Mouse (Mus musculus): Measurements from ENCODE around the gene Ch25h. TPM values are rescaled to one million over a fixed set of nuclear protein-coding genes. Genes with fewer than 3 reads are reported as not detected.

Ch25h gene
- total and polyA plus RNA-seq, 2 experiments from 2014 or later, result 0.76 to 1.6 TPM

DNA sequence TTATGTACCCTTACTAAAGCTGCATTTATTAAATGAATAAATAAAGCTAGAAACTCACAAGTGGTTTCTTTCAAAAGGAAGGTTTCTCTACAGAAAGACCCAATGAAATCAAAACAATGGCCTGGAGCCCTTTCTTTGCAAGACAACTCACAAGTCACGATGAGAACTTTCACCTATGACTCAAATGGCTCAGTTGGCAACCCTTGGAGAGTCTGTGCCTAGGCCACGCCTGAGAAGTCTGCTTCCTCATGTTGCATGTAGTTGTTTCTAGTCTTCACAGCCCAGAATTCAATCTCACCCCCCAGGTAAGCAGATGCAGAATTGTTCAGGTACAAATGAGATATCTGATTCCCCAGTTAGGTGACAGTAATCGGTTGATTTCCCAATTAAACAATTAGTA lies 44.7 kb upstream of the Ch25h start:
- Histone ChIP-seq H3K4me2 (ENCODE audit: low read depth, low read length) (no peak overlapping the region), H3K27me3 (ENCODE audit: insufficient read depth, low read length) (no peaks in the 10 kb centered on the region), H3K9me3 (ENCODE audit: low read length) (no peaks in the 10 kb centered on the region), H3K4me1 (ENCODE audit: insufficient read depth, low read length) (no peaks in the 10 kb centered on the region), H3K4me3 (ENCODE audit: low read length) (no peak overlapping the region), H3K27ac (no peak overlapping the region), H3K36me3 (ENCODE audit: insufficient read depth, low read length) (no peaks in the 10 kb centered on the region), H3K9ac (replicated peaks; ENCODE audit: low read length) (no peak overlapping the region)
- TF ChIP-seq CTCF (IDR thresholded peaks at IDR 0.05; ENCODE audit: low read depth), result no peak
- no peak for ATAC-seq
- no peak for DNase-seq (ENCODE audit: low spot score)
- WGBS, result 91% methylated on average over 3 of the region's 3 CpGs

DNA sequence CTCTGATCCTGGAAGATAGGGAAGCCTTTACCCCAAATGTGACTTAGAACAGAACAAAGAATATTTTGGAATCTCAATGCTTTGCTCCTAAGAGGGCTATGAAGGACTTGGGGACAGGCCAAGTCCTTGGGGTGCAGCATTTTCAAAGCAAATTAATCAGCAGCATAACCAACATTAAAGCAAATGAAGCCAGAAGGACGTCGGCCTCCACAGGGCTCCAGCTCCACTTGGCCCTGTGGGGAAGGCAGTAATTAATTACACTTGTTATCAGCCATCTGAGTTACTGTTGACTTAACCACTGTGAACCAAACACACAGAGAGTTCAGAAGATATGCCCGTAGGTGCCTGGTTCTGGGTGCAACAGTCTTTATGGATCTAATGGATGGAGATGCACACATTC lies 43.8 kb upstream of the Ch25h start:
- Histone ChIP-seq H3K4me3 (ENCODE audit: low read length) (no peak overlapping the region), H3K9ac (replicated peaks; ENCODE audit: low read length) (no peak overlapping the region), H3K36me3 (ENCODE audit: insufficient read depth, low read length) (no peaks in the 10 kb centered on the region), H3K4me1 (ENCODE audit: insufficient read depth, low read length) (no peaks in the 10 kb centered on the region), H3K27ac (no peak overlapping the region), H3K27me3 (ENCODE audit: insufficient read depth, low read length) (no peaks in the 10 kb centered on the region), H3K4me2 (ENCODE audit: low read depth, low read length) (no peak overlapping the region), H3K9me3 (ENCODE audit: low read length) (no peaks in the 10 kb centered on the region)
- ATAC-seq (no peak), DNase-seq (ENCODE audit: low spot score) (no peak)
- WGBS, result 47% methylated on average over 3 of the region's 3 CpGs
- no peak for TF ChIP-seq CTCF (IDR thresholded peaks at IDR 0.05; ENCODE audit: low read depth)

DNA sequence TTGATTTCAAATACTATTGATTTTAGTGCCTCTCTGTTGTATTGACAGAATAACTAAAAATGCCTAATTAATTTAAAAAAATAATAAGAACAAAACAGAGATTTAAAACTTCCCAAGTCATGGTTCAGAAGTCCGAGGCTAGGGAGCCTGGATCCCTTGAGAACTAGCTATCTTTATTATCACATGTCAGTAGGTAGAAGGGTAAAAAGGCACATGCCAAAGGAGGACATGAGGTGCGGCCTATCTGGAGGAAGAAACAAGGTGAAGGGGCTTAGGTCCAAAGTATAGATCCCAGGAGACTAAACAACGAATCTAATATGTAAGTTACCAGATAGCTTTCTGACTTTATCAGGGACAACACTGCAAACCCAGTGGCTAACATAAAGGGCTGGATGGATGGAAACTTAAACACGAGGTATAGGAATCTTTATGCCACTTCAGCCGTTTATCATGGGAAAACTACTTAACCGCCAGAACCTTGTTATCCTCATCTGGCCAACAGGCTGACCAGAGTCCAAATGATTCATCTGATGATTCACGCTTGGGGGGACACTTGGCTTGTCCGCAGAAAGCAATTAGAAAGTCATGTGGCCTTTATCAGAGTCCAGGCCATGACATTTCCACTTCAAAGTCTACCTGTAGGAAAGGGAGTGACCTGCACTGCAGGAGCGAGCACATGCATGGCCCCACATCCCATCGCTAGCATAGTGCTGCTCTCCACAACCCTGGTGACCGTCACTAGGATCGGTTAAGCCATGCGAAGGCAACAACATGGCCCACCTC lies 43.0 kb upstream of the Ch25h start:
- Histone ChIP-seq H3K4me1 (ENCODE audit: insufficient read depth, low read length) (no peaks in the 10 kb centered on the region), H3K4me3 (ENCODE audit: low read length) (no peak overlapping the region), H3K4me2 (ENCODE audit: low read depth, low read length) (no peak overlapping the region), H3K27ac (no peak overlapping the region), H3K27me3 (ENCODE audit: insufficient read depth, low read length) (no peaks in the 10 kb centered on the region), H3K36me3 (ENCODE audit: insufficient read depth, low read length) (no peaks in the 10 kb centered on the region), H3K9me3 (ENCODE audit: low read length) (no peaks in the 10 kb centered on the region), H3K9ac (replicated peaks; ENCODE audit: low read length) (no peak overlapping the region)
- no peak for TF ChIP-seq CTCF (IDR thresholded peaks at IDR 0.05; ENCODE audit: low read depth)
- no peak for ATAC-seq
- 88% methylated on average over 13 of the region's 13 CpGs for WGBS
- no peak for DNase-seq (ENCODE audit: low spot score)

DNA sequence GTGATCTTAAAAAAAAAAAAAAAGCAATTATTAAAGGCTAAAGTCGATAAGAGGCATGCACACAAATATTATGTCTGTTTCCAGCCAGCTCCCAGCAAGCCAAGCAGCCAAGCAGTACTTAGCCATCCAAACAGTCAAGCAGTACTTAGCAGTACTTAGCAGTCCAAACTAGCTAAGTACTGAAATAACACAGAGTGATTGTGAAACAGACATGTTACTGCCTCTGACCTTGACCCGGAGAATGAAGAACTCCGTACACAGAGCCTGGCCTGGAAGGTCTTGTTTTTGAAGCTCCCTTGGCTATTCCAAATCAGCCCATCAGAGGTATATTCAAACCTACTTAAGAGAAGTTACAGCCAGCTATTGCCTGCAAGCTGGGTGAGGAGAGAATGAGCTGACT lies 42.2 kb upstream of the Ch25h start:
- H3K9me3 ChIP-seq (ENCODE audit: low read length), result no peaks in the 10 kb centered on the region
- no peak for ATAC-seq
- WGBS, result 89% methylated on average over 3 of the region's 3 CpGs

DNA sequence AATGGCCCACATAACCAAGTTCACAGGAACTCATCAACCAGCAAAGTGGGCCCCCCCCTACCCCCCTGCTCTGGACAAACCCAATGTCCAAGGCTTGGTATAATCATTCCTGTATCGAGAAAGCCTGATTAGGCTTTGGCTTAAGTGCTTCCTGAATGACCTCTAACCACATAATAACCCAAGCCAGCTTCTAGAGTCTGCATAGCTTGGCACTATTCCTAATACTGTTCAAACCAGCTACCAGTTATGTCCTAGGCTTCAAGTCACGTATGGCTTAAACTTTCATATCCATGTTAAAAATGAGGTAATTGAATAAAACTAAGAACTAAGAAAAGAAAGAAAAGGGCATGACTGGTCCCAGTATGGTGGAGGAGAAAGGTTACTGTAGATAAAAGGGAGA lies 41.4 kb upstream of the Ch25h start:
- Histone ChIP-seq H3K4me2 (ENCODE audit: low read depth, low read length) (no peak overlapping the region), H3K36me3 (ENCODE audit: insufficient read depth, low read length) (no peaks in the 10 kb centered on the region), H3K4me3 (ENCODE audit: low read length) (no peak overlapping the region), H3K27me3 (ENCODE audit: insufficient read depth, low read length) (no peaks in the 10 kb centered on the region), H3K4me1 (ENCODE audit: insufficient read depth, low read length) (no peaks in the 10 kb centered on the region), H3K9me3 (ENCODE audit: low read length) (no peaks in the 10 kb centered on the region), H3K9ac (replicated peaks; ENCODE audit: low read length) (no peak overlapping the region), H3K27ac (no peak overlapping the region)
- DNase-seq (ENCODE audit: low spot score) (no peak), ATAC-seq (no peak)
- WGBS, result 83% methylated on average over 2 of the region's 2 CpGs
- TF ChIP-seq CTCF (IDR thresholded peaks at IDR 0.05; ENCODE audit: low read depth), result no peak

More for the DNA sequence above, 42.2 kb upstream of the Ch25h start:
- Histone ChIP-seq H3K4me1 (ENCODE audit: insufficient read depth, low read length) (no peaks in the 10 kb centered on the region), H3K27me3 (ENCODE audit: insufficient read depth, low read length) (no peaks in the 10 kb centered on the region), H3K4me3 (ENCODE audit: low read length) (no peak overlapping the region), H3K9ac (replicated peaks; ENCODE audit: low read length) (no peak overlapping the region), H3K27ac (no peak overlapping the region), H3K4me2 (ENCODE audit: low read depth, low read length) (no peak overlapping the region), H3K36me3 (ENCODE audit: insufficient read depth, low read length) (no peaks in the 10 kb centered on the region)
- no peak for TF ChIP-seq CTCF (IDR thresholded peaks at IDR 0.05; ENCODE audit: low read depth)
- DNase-seq (ENCODE audit: low spot score), result no peak

DNA sequence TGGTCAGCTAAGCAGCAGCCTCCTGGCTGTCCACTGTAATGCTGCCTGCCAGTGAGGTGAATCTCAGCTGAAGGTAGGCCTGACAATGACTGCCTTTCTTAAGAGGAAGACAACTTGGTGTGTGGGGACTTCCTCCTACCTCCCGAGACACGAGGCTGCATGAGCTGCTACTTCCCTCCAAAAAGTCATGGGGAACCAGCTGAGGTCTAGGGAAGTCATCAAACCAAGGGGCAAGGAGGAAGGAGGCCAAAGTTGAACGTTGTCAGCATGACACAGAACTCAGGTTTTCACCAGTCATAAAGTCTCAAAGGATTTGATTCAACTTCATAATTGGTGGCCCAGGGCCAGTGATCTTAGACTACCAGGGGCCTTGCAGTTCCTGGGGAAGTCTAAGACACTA lies 40.7 kb upstream of the Ch25h start:
- Histone ChIP-seq H3K9ac (replicated peaks; ENCODE audit: low read length) (no peak overlapping the region), H3K4me3 (ENCODE audit: low read length) (no peak overlapping the region), H3K4me2 (ENCODE audit: low read depth, low read length) (no peak overlapping the region), H3K27ac (no peak overlapping the region), H3K9me3 (ENCODE audit: low read length) (no peaks in the 10 kb centered on the region), H3K4me1 (ENCODE audit: insufficient read depth, low read length) (no peaks in the 10 kb centered on the region), H3K27me3 (ENCODE audit: insufficient read depth, low read length) (no peaks in the 10 kb centered on the region), H3K36me3 (ENCODE audit: insufficient read depth, low read length) (no peaks in the 10 kb centered on the region)
- ATAC-seq (no peak), DNase-seq (ENCODE audit: low spot score) (no peak)
- WGBS, result 79% methylated on average over 3 of the region's 3 CpGs
- TF ChIP-seq CTCF (IDR thresholded peaks at IDR 0.05; ENCODE audit: low read depth), result no peak

DNA sequence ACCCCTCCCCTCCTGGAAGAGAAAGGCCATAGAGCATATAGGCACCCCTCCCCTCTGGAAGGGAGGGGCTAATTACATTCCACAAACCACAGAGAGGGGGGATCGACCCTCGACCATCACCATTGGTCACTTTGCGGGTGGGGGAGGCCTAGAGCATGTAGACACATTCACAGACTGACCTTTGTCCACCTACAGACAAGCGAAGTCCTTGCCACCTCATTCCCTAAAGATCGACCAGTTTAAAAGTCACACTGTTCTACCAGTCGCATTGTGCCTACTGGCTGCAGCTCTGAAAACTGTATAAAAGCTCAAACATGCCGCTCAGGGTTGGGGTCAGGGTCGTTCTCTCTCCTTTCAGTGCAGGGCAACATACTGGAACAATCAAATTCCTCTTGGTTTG lies 36.6 kb upstream of the Ch25h start:
- Histone ChIP-seq H3K9ac (replicated peaks; ENCODE audit: low read length) (no peak overlapping the region), H3K27me3 (ENCODE audit: insufficient read depth, low read length) (no peaks in the 10 kb centered on the region), H3K4me3 (ENCODE audit: low read length) (no peak overlapping the region), H3K4me1 (ENCODE audit: insufficient read depth, low read length) (no peaks in the 10 kb centered on the region), H3K4me2 (ENCODE audit: low read depth, low read length) (no peak overlapping the region), H3K27ac (no peak overlapping the region), H3K36me3 (ENCODE audit: insufficient read depth, low read length) (peaks cover 4% of the 10 kb centered on the region; the same call in 1 of the 2 replicates), H3K9me3 (ENCODE audit: low read length) (no peaks in the 10 kb centered on the region)
- WGBS, result 65% methylated on average over 8 of the region's 8 CpGs
- DNase-seq (ENCODE audit: low spot score) (no peak), ATAC-seq (no peak)
- no peak for TF ChIP-seq CTCF (IDR thresholded peaks at IDR 0.05; ENCODE audit: low read depth)

Data from hindbrain, postnatal 0 days (tissue).